9 mouse cellular contexts compared by ENCODE assay signal in the genomic region with DNA sequence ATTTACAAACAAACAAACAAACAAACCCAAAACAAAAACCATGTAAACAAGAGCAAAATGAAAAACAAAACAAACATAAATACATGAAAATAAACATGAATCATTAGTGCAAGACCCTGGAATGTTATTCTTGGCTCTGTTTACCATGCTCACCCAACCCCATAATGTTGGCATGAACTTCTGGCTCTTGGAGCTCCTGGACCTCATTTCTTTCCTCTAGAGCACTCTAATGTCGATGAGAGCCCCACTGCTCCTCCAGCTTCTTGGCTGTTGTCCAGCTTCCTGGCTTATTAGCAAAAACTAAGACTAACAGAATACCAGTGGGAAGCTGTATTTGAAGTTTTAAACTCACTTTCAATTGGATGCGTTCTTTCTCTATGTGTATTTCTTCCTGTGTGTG.
DNase-seq lines count a peak whose midpoint lies in the region; ATAC-seq lines count a peak whose summit lies in the region.
"Had no signal": no experiment of that assay in that cellular context is flagged by ENCODE, and none has a peak within 500 bp of the region (broad histone marks: within the 10 kb centered on the region; RNA-seq: fewer than 3 reads in every experiment).

No protein-coding gene starts in this region.

- no peaks in the 10 kb centered on the region for H3K27me3 ChIP-seq in forebrain, embryonic 14.5 days (replicated peaks; ENCODE audit: control insufficient read depth, insufficient read depth, low read length)
- no peaks in the 10 kb centered on the region for H3K27me3 ChIP-seq in forebrain, embryonic 12.5 days
- H3K27me3 ChIP-seq: liver, embryonic 15.5 days had no signal

- WGBS in forebrain, embryonic 14.5 days: 37% methylated on average over 2 of the region's 2 CpGs
- 80% methylated on average over 2 of the region's 2 CpGs for WGBS in forebrain, embryonic 12.5 days

- H3K4me3 ChIP-seq in forebrain, embryonic 14.5 days (ENCODE audit: low read depth, low read length): no peak overlapping the region
- H3K4me3 ChIP-seq in forebrain, embryonic 12.5 days (replicated peaks): no peak overlapping the region
- H3K4me3 ChIP-seq: liver, embryonic 15.5 days had no signal

- H3K9ac ChIP-seq in forebrain, embryonic 14.5 days (ENCODE audit: low read length): no peak overlapping the region
- no peak overlapping the region for H3K9ac ChIP-seq in forebrain, embryonic 12.5 days
- H3K9ac ChIP-seq: liver, embryonic 15.5 days had no signal

- no peaks in the 10 kb centered on the region for H3K36me3 ChIP-seq in forebrain, embryonic 14.5 days (ENCODE audit: control insufficient read depth, insufficient read depth, low read length)
- no peaks in the 10 kb centered on the region for H3K36me3 ChIP-seq in forebrain, embryonic 12.5 days (replicated peaks)
- H3K36me3 ChIP-seq: liver, embryonic 15.5 days had no signal

- no peak overlapping the region for H3K27ac ChIP-seq in forebrain, embryonic 14.5 days (ENCODE audit: low read depth, low read length)
- no peak overlapping the region for H3K27ac ChIP-seq in forebrain, embryonic 12.5 days
- H3K27ac ChIP-seq: liver, embryonic 15.5 days had no signal

- peak; percentile 81 for DNase-seq in forebrain, embryonic 14.5 days (ENCODE audit: low spot score)
- peak; percentile 48 for DNase-seq in MN1 (ENCODE audit: low spot score)
- DNase-seq in gastrocnemius, postnatal 10 days: peak; percentile 27
- peak; percentile 42 to 62 for DNase-seq in kidney, postnatal 36 days
- DNase-seq in testis, postnatal 10 days (ENCODE audit: low spot score): peak; percentile 47
- no peak for DNase-seq in embryo, embryonic 10 days (ENCODE audit: low spot score)
- DNase-seq in thymus, postnatal 14 days: no peak

- no peaks in the 10 kb centered on the region for H3K9me3 ChIP-seq in forebrain, embryonic 14.5 days (replicated peaks; ENCODE audit: control insufficient read depth, low read length)
- no peaks in the 10 kb centered on the region for H3K9me3 ChIP-seq in forebrain, embryonic 12.5 days
- H3K9me3 ChIP-seq: liver, embryonic 15.5 days had no signal

- H3K4me2 ChIP-seq in forebrain, embryonic 14.5 days (ENCODE audit: low read length): no peak overlapping the region
- no peak overlapping the region for H3K4me2 ChIP-seq in forebrain, embryonic 12.5 days
- H3K4me2 ChIP-seq: liver, embryonic 15.5 days had no signal

- no peaks in the 10 kb centered on the region for H3K4me1 ChIP-seq in forebrain, embryonic 14.5 days (ENCODE audit: control insufficient read depth, insufficient read depth, low read length)
- H3K4me1 ChIP-seq in forebrain, embryonic 12.5 days: no peaks in the 10 kb centered on the region
- H3K4me1 ChIP-seq: liver, embryonic 15.5 days had no signal

- ATAC-seq in forebrain, embryonic 14.5 days: peak; percentile 74
- no peak for ATAC-seq in forebrain, embryonic 12.5 days (ENCODE audit: low FRiP score)

Comparison
In these comparisons a context has a peak if more than half of its experiments do, and no peak if none do; other contexts are left out.
1. DNase-seq: peak in forebrain, embryonic 14.5 days (single experiment), MN1 (single experiment), gastrocnemius, postnatal 10 days (single experiment), kidney, postnatal 36 days (2 of 2) and testis, postnatal 10 days (single experiment); none in embryo, embryonic 10 days (single experiment) and thymus, postnatal 14 days (single experiment).